Mouse (Mus musculus): ENCODE measurements around the gene Stra6. TPM values are rescaled to one million over a fixed set of nuclear protein-coding genes. Genes with fewer than 3 reads are reported as not detected.

Gene Stra6
- polyA plus RNA-seq, 2 experiments, result 13.1 to 22.0 TPM

- ATAC-seq (ENCODE audit: low FRiP score, low read depth), result no peak
Observed at GRCm38 (mm10) chr9:58139947-58140346, 76.4 kb downstream of the Stra6 start.

GRCm38 (mm10) chr9:58143419-58143818 is 79.8 kb downstream of the Stra6 start:
- H3K36me3 ChIP-seq (ENCODE audit: control insufficient read depth, insufficient read depth, low read length), result peaks cover 2% of the 10 kb centered on the region; the same call in 1 of the 2 replicates
- no peaks in the 10 kb centered on the region for H3K27me3 ChIP-seq (ENCODE audit: control insufficient read depth, insufficient read depth, low read length)
- peaks cover 20% of the 10 kb centered on the region for H3K4me1 ChIP-seq (ENCODE audit: control insufficient read depth, insufficient read depth, low read length)
- DNase-seq (ENCODE audit: low spot score) (no peak), ATAC-seq (ENCODE audit: low FRiP score, low read depth) (peak; percentile 50; the same call in 1 of the 2 replicates)
- H3K27ac ChIP-seq (replicated peaks; ENCODE audit: low read depth, low read length), result no peak overlapping the region
- no peak for TF ChIP-seq POLR2A (IDR thresholded peaks at IDR 0.05; ENCODE audit: borderline replicate concordance, extremely low read depth, insufficient read depth, insufficient read length)
- H3K4me2 ChIP-seq (replicated peaks; ENCODE audit: low read depth, low read length, severe bottlenecking), result no peak overlapping the region
- no peak overlapping the region for H3K4me3 ChIP-seq (replicated peaks; ENCODE audit: low read length)
- no peak overlapping the region for H3K9ac ChIP-seq (ENCODE audit: low read depth, low read length, severe bottlenecking)
- 24% methylated on average over 7 of the region's 7 CpGs for WGBS
- H3K9me3 ChIP-seq (ENCODE audit: control insufficient read depth, low read length), result no peaks in the 10 kb centered on the region

More at GRCm38 (mm10) chr9:58139947-58140346, 76.4 kb downstream of the Stra6 start:
- WGBS, result 46% methylated on average over 6 of the region's 6 CpGs
- no peaks in the 10 kb centered on the region for H3K9me3 ChIP-seq (ENCODE audit: control insufficient read depth, low read length)
- H3K4me3 ChIP-seq (replicated peaks; ENCODE audit: low read length), result no peak overlapping the region
- H3K4me1 ChIP-seq (ENCODE audit: control insufficient read depth, insufficient read depth, low read length), result peaks cover 27% of the 10 kb centered on the region
- no peaks in the 10 kb centered on the region for H3K36me3 ChIP-seq (ENCODE audit: control insufficient read depth, insufficient read depth, low read length)
- no peak overlapping the region for H3K9ac ChIP-seq (ENCODE audit: low read depth, low read length, severe bottlenecking)
- no peak for TF ChIP-seq POLR2A (IDR thresholded peaks at IDR 0.05; ENCODE audit: borderline replicate concordance, extremely low read depth, insufficient read depth, insufficient read length)
- no peak overlapping the region for H3K4me2 ChIP-seq (replicated peaks; ENCODE audit: low read depth, low read length, severe bottlenecking)
- H3K27me3 ChIP-seq (ENCODE audit: control insufficient read depth, insufficient read depth, low read length), result no peaks in the 10 kb centered on the region
- H3K27ac ChIP-seq (replicated peaks; ENCODE audit: low read depth, low read length), result no peak overlapping the region
- DNase-seq (ENCODE audit: low spot score), result no peak

- Histone ChIP-seq H3K9ac (ENCODE audit: low read depth, low read length, severe bottlenecking) (no peak overlapping the region), H3K27me3 (ENCODE audit: control insufficient read depth, insufficient read depth, low read length) (no peaks in the 10 kb centered on the region), H3K4me3 (replicated peaks; ENCODE audit: low read length) (no peak overlapping the region), H3K36me3 (ENCODE audit: control insufficient read depth, insufficient read depth, low read length) (peaks cover 2% of the 10 kb centered on the region; the same call in 1 of the 2 replicates), H3K27ac (replicated peaks; ENCODE audit: low read depth, low read length) (no peak overlapping the region), H3K4me2 (replicated peaks; ENCODE audit: low read depth, low read length, severe bottlenecking) (no peak overlapping the region), H3K9me3 (ENCODE audit: control insufficient read depth, low read length) (no peaks in the 10 kb centered on the region), H3K4me1 (ENCODE audit: control insufficient read depth, insufficient read depth, low read length) (peaks cover 19% of the 10 kb centered on the region)
- ATAC-seq (ENCODE audit: low FRiP score, low read depth), result no peak
- TF ChIP-seq POLR2A (IDR thresholded peaks at IDR 0.05; ENCODE audit: borderline replicate concordance, extremely low read depth, insufficient read depth, insufficient read length), result no peak
- 100% methylated on average over 1 of the region's 1 CpGs for WGBS
- no peak for DNase-seq (ENCODE audit: low spot score)
Observed at GRCm38 (mm10) chr9:58144664-58145063, 81.1 kb downstream of the Stra6 start.

GRCm38 (mm10) chr9:58145417-58145816 is 81.8 kb downstream of the Stra6 start:
- H3K4me3 ChIP-seq (replicated peaks; ENCODE audit: low read length), result no peak overlapping the region
- peaks cover 9% of the 10 kb centered on the region; the same call in 1 of the 2 replicates for H3K36me3 ChIP-seq (ENCODE audit: control insufficient read depth, insufficient read depth, low read length)
- peaks cover 11% of the 10 kb centered on the region for H3K4me1 ChIP-seq (ENCODE audit: control insufficient read depth, insufficient read depth, low read length)
- 74% methylated on average over 5 of the region's 5 CpGs for WGBS
- H3K4me2 ChIP-seq (replicated peaks; ENCODE audit: low read depth, low read length, severe bottlenecking), result no peak overlapping the region
- H3K9ac ChIP-seq (ENCODE audit: low read depth, low read length, severe bottlenecking), result no peak overlapping the region
- no peaks in the 10 kb centered on the region for H3K9me3 ChIP-seq (ENCODE audit: control insufficient read depth, low read length)
- DNase-seq (ENCODE audit: low spot score) (no peak), ATAC-seq (ENCODE audit: low FRiP score, low read depth) (no peak)
- no peak for TF ChIP-seq POLR2A (IDR thresholded peaks at IDR 0.05; ENCODE audit: borderline replicate concordance, extremely low read depth, insufficient read depth, insufficient read length)
- H3K27me3 ChIP-seq (ENCODE audit: control insufficient read depth, insufficient read depth, low read length), result no peaks in the 10 kb centered on the region
- H3K27ac ChIP-seq (replicated peaks; ENCODE audit: low read depth, low read length), result no peak overlapping the region

- DNase-seq (ENCODE audit: low spot score) (no peak), ATAC-seq (ENCODE audit: low FRiP score, low read depth) (no peak)
- no peak overlapping the region for H3K4me3 ChIP-seq (replicated peaks; ENCODE audit: low read length)
- H3K27me3 ChIP-seq (ENCODE audit: control insufficient read depth, insufficient read depth, low read length), result no peaks in the 10 kb centered on the region
- no peak overlapping the region for H3K27ac ChIP-seq (replicated peaks; ENCODE audit: low read depth, low read length)
- no peak overlapping the region for H3K9ac ChIP-seq (ENCODE audit: low read depth, low read length, severe bottlenecking)
- H3K4me2 ChIP-seq (replicated peaks; ENCODE audit: low read depth, low read length, severe bottlenecking), result no peak overlapping the region
- WGBS, result 62% methylated on average over 2 of the region's 2 CpGs
- TF ChIP-seq POLR2A (IDR thresholded peaks at IDR 0.05; ENCODE audit: borderline replicate concordance, extremely low read depth, insufficient read depth, insufficient read length), result no peak
- H3K9me3 ChIP-seq (ENCODE audit: control insufficient read depth, low read length), result no peaks in the 10 kb centered on the region
- H3K4me1 ChIP-seq (ENCODE audit: control insufficient read depth, insufficient read depth, low read length), result peaks cover 19% of the 10 kb centered on the region
- H3K36me3 ChIP-seq (ENCODE audit: control insufficient read depth, insufficient read depth, low read length), result peaks cover 31% of the 10 kb centered on the region
Observed at GRCm38 (mm10) chr9:58148806-58149205, 85.2 kb downstream of the Stra6 start.

Data from limb, embryonic 14.5 days (tissue).